Mouse (Mus musculus) heart, postnatal 0 days (tissue): ENCODE measurements around the gene Glcci1. TPM values are rescaled to one million over a fixed set of nuclear protein-coding genes. Genes with fewer than 3 reads are reported as not detected.
A peak's percentile ranks its signal among the peaks of the same experiment; 100 is the strongest.

Source experiments
- ATAC-seq: fragments of 200-750 bp; cut with Nextera tagmentation; 2 replicates; pipeline ENCODE4 v1.8.0; 2017; ENCODE audit warnings: low read depth, moderate number of reproducible peaks, moderate library complexity; ENCODE audit not compliant: insufficient read depth
- DNase-seq: peaks from one replicate; pipeline ENCODE4 v3.0.0-alpha.2; 2016; ENCODE audit warnings: low spot score
- H3K27ac ChIP-seq: fragments of 300-500 bp; sonication (generic); 2 replicates; pipeline ENCODE4 v1.5.1; 2014; ENCODE audit warnings: low read depth, mild to moderate bottlenecking
- H3K27me3 ChIP-seq: fragments of 300-500 bp; sonication (generic); 2 replicates; pipeline ENCODE4 v1.6.1; 2014; ENCODE audit warnings: low read length, mixed read lengths; ENCODE audit not compliant: control insufficient read depth, insufficient read depth
- H3K36me3 ChIP-seq: fragments of 300-500 bp; sonication (generic); replicated peaks from 2 replicates; pipeline ENCODE4 v1.6.1; 2014; ENCODE audit warnings: low read length, mixed read lengths; ENCODE audit not compliant: control insufficient read depth, insufficient read depth
- H3K4me1 ChIP-seq: fragments of 300-500 bp; sonication (generic); 2 replicates; pipeline ENCODE4 v1.6.1; 2014; ENCODE audit warnings: antibody characterized with exemption; ENCODE audit not compliant: control insufficient read depth, insufficient read depth
- H3K4me2 ChIP-seq: fragments of 300-500 bp; sonication (generic); 2 replicates; pipeline ENCODE4 v1.6.1; 2014; ENCODE audit warnings: low read depth, mild to moderate bottlenecking, low read length, moderate library complexity
- H3K4me3 ChIP-seq: fragments of 300-500 bp; sonication (generic); 2 replicates; pipeline ENCODE4 v1.5.1; 2014; ENCODE audit warnings: low read depth, low read length
- H3K9ac ChIP-seq: fragments of 300-500 bp; sonication (generic); replicated peaks from 2 replicates; pipeline ENCODE4 v1.6.1; 2014; ENCODE audit warnings: low read depth, low read length, mixed read lengths
- H3K9me3 ChIP-seq: fragments of 300-500 bp; sonication (generic); replicated peaks from 2 replicates; pipeline ENCODE4 v1.6.1; 2016; ENCODE audit warnings: low read length; ENCODE audit not compliant: control insufficient read depth
- CTCF ChIP-seq: IDR thresholded peaks from 2 replicates; pipeline ENCODE4 v1.5.1; 2016; ENCODE audit warnings: antibody characterized with exemption, control low read depth, low read depth
- EP300 ChIP-seq: IDR thresholded peaks from 2 replicates; pipeline ENCODE4 v1.6.1; 2016; ENCODE audit warnings: antibody characterized with exemption, low read depth
- WGBS: fragments of 180-500 bp; shearing (Covaris S2); extraction: QIAGEN DNeasy Blood & Tissue Kit; methylation state at CpG from one replicate; pipeline ENCODE4 v1.1.7; 2014; 5-methylcytosine and 5-hydroxymethylcytosine counted together
- polyA plus RNA-seq: library from polyadenylated mRNA; unstranded; fragments of >200 nt; fragmentation: Nextera tagmentation; extraction: Ambion mirVana; gene quantifications from 2 replicates; pipeline ENCODE4 v1.2.1, GENCODE M21; 2015
- total RNA-seq: library from RNA; depleted of rRNA; stranded (reverse); fragments of >200 nt; gene quantifications from 2 replicates; pipeline ENCODE4 v1.2.3, GENCODE M21; 2014; ENCODE audit warnings: low replicate concordance; rRNA removed

The Glcci1 gene
- total RNA-seq (14.3 and 23.4 TPM in 2 replicates), polyA plus RNA-seq (2.7 and 3.2 TPM in 2 replicates)

DNA sequence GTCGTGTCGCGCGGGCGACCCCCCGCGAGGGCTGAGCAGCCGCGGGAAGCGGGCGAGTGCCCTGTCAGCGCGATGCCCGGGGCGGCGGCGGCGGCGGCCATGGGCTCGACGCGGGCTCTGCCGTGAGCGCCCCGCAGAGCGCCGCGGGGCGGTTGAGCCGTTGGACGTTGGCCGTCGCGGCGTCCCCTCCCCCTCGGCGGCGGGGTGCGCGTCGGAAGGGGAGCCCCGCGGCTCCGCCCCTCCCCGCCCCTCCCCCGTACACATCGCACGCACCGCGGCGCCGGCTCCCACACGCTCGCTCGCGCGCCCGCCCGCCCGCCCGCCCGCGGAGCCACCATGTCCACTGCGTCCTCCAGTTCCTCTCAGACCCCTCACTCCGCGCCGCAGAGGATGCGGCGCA is at the start of gene Glcci1:
Gene Glcci1, plus strand, starts transcription at position 50 of the 400 bp plus-strand sequence.
- Histone ChIP-seq H3K36me3 (no peaks in the 10 kb centered on the region), H3K27ac (peak within 1 kb of the TSS; percentile 98), H3K4me2 (peak within 1 kb of the TSS; percentile 89), H3K9ac (peak within 1 kb of the TSS; percentile 97), H3K9me3 (no peaks in the 10 kb centered on the region), H3K4me3 (peak within 1 kb of the TSS; percentile 99), H3K27me3 (no peaks in the 10 kb centered on the region), H3K4me1 (no peaks in the 10 kb centered on the region)
- TF ChIP-seq CTCF (no peak), EP300 (no peak)
- WGBS, result 0% methylated on average over 8 of the region's 69 CpGs
- ATAC-seq, result peak; percentile 76
- peak; percentile 46 for DNase-seq

DNA sequence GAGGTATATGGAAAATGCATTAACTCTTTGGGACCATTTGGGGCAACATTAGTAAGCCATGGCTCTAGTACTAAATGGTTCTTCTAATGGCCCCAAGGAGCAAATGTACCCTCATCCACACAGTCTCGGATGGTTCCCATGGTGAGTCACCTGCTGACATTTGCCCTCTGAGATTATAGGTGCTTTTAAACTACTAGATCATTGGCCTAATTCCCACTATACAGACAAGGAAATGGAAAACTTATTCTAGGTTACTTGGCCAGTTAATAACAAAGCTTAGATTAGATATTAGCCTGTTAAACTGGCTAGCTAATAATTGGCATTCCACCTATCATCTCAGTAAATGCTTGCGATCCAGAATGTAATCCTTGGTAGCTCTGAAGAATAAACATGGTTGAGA is 47.0 kb upstream of the Glcci1 start:
- TF ChIP-seq CTCF, result no peak
- TF ChIP-seq EP300, result no peak
- H3K9me3 ChIP-seq, result no peaks in the 10 kb centered on the region
- no peaks in the 10 kb centered on the region for H3K4me1 ChIP-seq
- 88% methylated on average over 2 of the region's 2 CpGs for WGBS
- DNase-seq (no peak), ATAC-seq (no peak)
- H3K4me3 ChIP-seq, result no peak overlapping the region
- no peak overlapping the region for H3K9ac ChIP-seq
- no peak overlapping the region for H3K4me2 ChIP-seq
- no peaks in the 10 kb centered on the region for H3K27me3 ChIP-seq
- no peaks in the 10 kb centered on the region for H3K36me3 ChIP-seq
- no peak overlapping the region for H3K27ac ChIP-seq

GRCm38 (mm10) chr6:8465388-8465787 is 44.0 kb upstream of the Glcci1 start:
- WGBS, result 92% methylated on average over 1 of the region's 1 CpGs
- DNase-seq (no peak), ATAC-seq (no peak)
- H3K27ac ChIP-seq, result no peak overlapping the region
- H3K4me1 ChIP-seq, result no peaks in the 10 kb centered on the region
- H3K27me3 ChIP-seq, result no peaks in the 10 kb centered on the region
- H3K9ac ChIP-seq, result no peak overlapping the region
- TF ChIP-seq EP300 (no peak), CTCF (no peak)
- H3K4me2 ChIP-seq, result no peak overlapping the region
- no peak overlapping the region for H3K4me3 ChIP-seq
- H3K9me3 ChIP-seq, result no peaks in the 10 kb centered on the region
- no peaks in the 10 kb centered on the region for H3K36me3 ChIP-seq

GRCm38 (mm10) chr6:8465985-8466384 is 43.4 kb upstream of the Glcci1 start:
- TF ChIP-seq CTCF (no peak), EP300 (no peak)
- ATAC-seq, result no peak
- Histone ChIP-seq H3K4me3 (no peak overlapping the region), H3K27me3 (no peaks in the 10 kb centered on the region), H3K27ac (no peak overlapping the region), H3K9me3 (no peaks in the 10 kb centered on the region), H3K9ac (no peak overlapping the region), H3K4me1 (no peaks in the 10 kb centered on the region), H3K36me3 (no peaks in the 10 kb centered on the region), H3K4me2 (no peak overlapping the region)
- 84% methylated on average over 5 of the region's 5 CpGs for WGBS
- no peak for DNase-seq

GRCm38 (mm10) chr6:8467667-8468337 is 41.6 kb upstream of the Glcci1 start:
- no peak for DNase-seq
- H3K36me3 ChIP-seq, result no peaks in the 10 kb centered on the region
- no peak overlapping the region for H3K27ac ChIP-seq
- H3K4me1 ChIP-seq, result peaks cover 4% of the 10 kb centered on the region
- TF ChIP-seq CTCF, result no peak
- no peak for TF ChIP-seq EP300
- H3K4me2 ChIP-seq, result no peak overlapping the region
- WGBS, result 83% methylated on average over 10 of the region's 10 CpGs
- ATAC-seq, result no peak
- no peaks in the 10 kb centered on the region for H3K27me3 ChIP-seq
- H3K4me3 ChIP-seq, result no peak overlapping the region
- H3K9me3 ChIP-seq, result no peaks in the 10 kb centered on the region
- no peak overlapping the region for H3K9ac ChIP-seq

DNA sequence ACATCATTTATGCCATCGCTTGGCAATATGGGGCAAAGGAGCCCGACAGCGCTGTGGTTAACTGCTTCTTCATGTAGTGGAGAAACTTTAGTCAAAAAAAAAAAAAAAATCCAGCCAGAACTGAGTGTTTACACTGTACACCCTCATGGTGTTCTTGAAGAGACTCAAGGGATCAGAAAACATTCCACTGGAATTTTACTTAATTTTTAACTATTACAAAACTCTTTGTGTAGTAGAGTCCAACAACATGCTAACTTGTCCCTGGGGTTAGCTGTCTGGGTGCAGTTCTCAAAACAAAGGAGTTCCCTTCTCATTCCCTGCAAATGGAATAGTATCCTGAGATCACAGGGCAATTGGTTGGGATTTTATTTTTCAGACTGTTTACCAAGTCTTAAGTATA is 39.5 kb upstream of the Glcci1 start:
- WGBS, result 96% methylated on average over 3 of the region's 3 CpGs
- Histone ChIP-seq H3K36me3 (no peaks in the 10 kb centered on the region), H3K9me3 (no peaks in the 10 kb centered on the region), H3K27ac (no peak overlapping the region), H3K9ac (no peak overlapping the region), H3K4me1 (peaks cover 18% of the 10 kb centered on the region), H3K4me2 (no peak overlapping the region), H3K4me3 (no peak overlapping the region), H3K27me3 (no peaks in the 10 kb centered on the region)
- TF ChIP-seq EP300 (no peak), CTCF (no peak)
- DNase-seq, result no peak
- ATAC-seq, result no peak
